Mouse (Mus musculus): ENCODE results near the gene Gramd1b. TPM values are rescaled to one million over a fixed set of nuclear protein-coding genes. Genes with fewer than 3 reads are reported as not detected.

The Gramd1b gene
- polyA plus RNA-seq, 1 experiment from 2014 or later: 2.7 TPM

- Histone ChIP-seq H3K4me3 (ENCODE audit: low read depth, low read length) (no peak overlapping the region), H3K9ac (no peak overlapping the region), H3K4me2 (no peak overlapping the region), H3K36me3 (ENCODE audit: insufficient read depth) (no peaks in the 10 kb centered on the region), H3K9me3 (ENCODE audit: low read depth, low read length) (no peaks in the 10 kb centered on the region), H3K27ac (ENCODE audit: low read depth) (no peak overlapping the region), H3K4me1 (ENCODE audit: insufficient read depth) (no peaks in the 10 kb centered on the region), H3K27me3 (ENCODE audit: insufficient read depth, low read length) (no peaks in the 10 kb centered on the region)
- TF ChIP-seq CTCF (IDR thresholded peaks at IDR 0.05; ENCODE audit: low read depth): no peak
- DNase-seq: no peak
- no peak for ATAC-seq (ENCODE audit: insufficient read depth)
- WGBS: 57% methylated on average over 6 of the region's 6 CpGs
Observed at GRCm38 (mm10) chr9:40263874-40264273, 267.3 kb downstream of the Gramd1b start.

GRCm38 (mm10) chr9:40252459-40252858 is 278.7 kb downstream of the Gramd1b start:
- Histone ChIP-seq H3K27me3 (ENCODE audit: insufficient read depth, low read length) (no peaks in the 10 kb centered on the region), H3K9ac (no peak overlapping the region), H3K4me3 (ENCODE audit: low read depth, low read length) (no peak overlapping the region), H3K27ac (ENCODE audit: low read depth) (no peak overlapping the region), H3K4me1 (ENCODE audit: insufficient read depth) (no peaks in the 10 kb centered on the region), H3K4me2 (no peak overlapping the region), H3K9me3 (ENCODE audit: low read depth, low read length) (0 out of 2 replicates have a peak, but pooled peaks cover 4% of the 10 kb centered on the region), H3K36me3 (ENCODE audit: insufficient read depth) (no peaks in the 10 kb centered on the region)
- WGBS: 46% methylated on average over 3 of the region's 3 CpGs
- ATAC-seq (ENCODE audit: insufficient read depth) (no peak), DNase-seq (peak; percentile 34)
- no peak for TF ChIP-seq CTCF (IDR thresholded peaks at IDR 0.05; ENCODE audit: low read depth)

- TF ChIP-seq CTCF (IDR thresholded peaks at IDR 0.05; ENCODE audit: low read depth): no peak
- no peak overlapping the region for H3K4me3 ChIP-seq (ENCODE audit: low read depth, low read length)
- 58% methylated on average over 1 of the region's 1 CpGs for WGBS
- H3K27ac ChIP-seq (ENCODE audit: low read depth): no peak overlapping the region
- H3K4me1 ChIP-seq (ENCODE audit: insufficient read depth): no peaks in the 10 kb centered on the region
- peak; percentile 18 for DNase-seq
- no peak overlapping the region for H3K9ac ChIP-seq
- no peaks in the 10 kb centered on the region for H3K36me3 ChIP-seq (ENCODE audit: insufficient read depth)
- 0 out of 2 replicates have a peak, but pooled peaks cover 4% of the 10 kb centered on the region for H3K9me3 ChIP-seq (ENCODE audit: low read depth, low read length)
- H3K27me3 ChIP-seq (ENCODE audit: insufficient read depth, low read length): no peaks in the 10 kb centered on the region
- H3K4me2 ChIP-seq: no peak overlapping the region
- no peak for ATAC-seq (ENCODE audit: insufficient read depth)
Observed at GRCm38 (mm10) chr9:40249106-40249505, 282.1 kb downstream of the Gramd1b start.

- Histone ChIP-seq H3K9me3 (ENCODE audit: low read depth, low read length) (0 out of 2 replicates have a peak, but pooled peaks cover 4% of the 10 kb centered on the region), H3K4me3 (ENCODE audit: low read depth, low read length) (no peak overlapping the region), H3K9ac (no peak overlapping the region), H3K4me1 (ENCODE audit: insufficient read depth) (no peaks in the 10 kb centered on the region), H3K36me3 (ENCODE audit: insufficient read depth) (no peaks in the 10 kb centered on the region), H3K4me2 (no peak overlapping the region), H3K27ac (ENCODE audit: low read depth) (no peak overlapping the region), H3K27me3 (ENCODE audit: insufficient read depth, low read length) (no peaks in the 10 kb centered on the region)
- WGBS: 72% methylated on average over 6 of the region's 6 CpGs
- ATAC-seq (ENCODE audit: insufficient read depth) (no peak), DNase-seq (no peak)
- TF ChIP-seq CTCF (IDR thresholded peaks at IDR 0.05; ENCODE audit: low read depth): no peak
Observed at GRCm38 (mm10) chr9:40246702-40247101, 284.5 kb downstream of the Gramd1b start.

- 79% methylated on average over 7 of the region's 7 CpGs for WGBS
- H3K4me2 ChIP-seq: no peak overlapping the region
- no peaks in the 10 kb centered on the region for H3K27me3 ChIP-seq (ENCODE audit: insufficient read depth, low read length)
- no peaks in the 10 kb centered on the region for H3K36me3 ChIP-seq (ENCODE audit: insufficient read depth)
- DNase-seq: no peak
- no peak overlapping the region for H3K27ac ChIP-seq (ENCODE audit: low read depth)
- no peak for ATAC-seq (ENCODE audit: insufficient read depth)
- TF ChIP-seq CTCF (IDR thresholded peaks at IDR 0.05; ENCODE audit: low read depth): no peak
- no peaks in the 10 kb centered on the region for H3K4me1 ChIP-seq (ENCODE audit: insufficient read depth)
- no peak overlapping the region for H3K4me3 ChIP-seq (ENCODE audit: low read depth, low read length)
- H3K9ac ChIP-seq: no peak overlapping the region
- H3K9me3 ChIP-seq (ENCODE audit: low read depth, low read length): 0 out of 2 replicates have a peak, but pooled peaks cover 4% of the 10 kb centered on the region
Observed at GRCm38 (mm10) chr9:40245974-40246665, 285.1 kb downstream of the Gramd1b start.

- H3K4me3 ChIP-seq (ENCODE audit: low read depth, low read length): no peak overlapping the region
- no peak for ATAC-seq (ENCODE audit: insufficient read depth)
- WGBS: 48% methylated on average over 9 of the region's 9 CpGs
- no peak overlapping the region for H3K27ac ChIP-seq (ENCODE audit: low read depth)
- H3K36me3 ChIP-seq (ENCODE audit: insufficient read depth): no peaks in the 10 kb centered on the region
- no peak for TF ChIP-seq CTCF (IDR thresholded peaks at IDR 0.05; ENCODE audit: low read depth)
- no peak for DNase-seq
- no peak overlapping the region for H3K9ac ChIP-seq
- 0 out of 2 replicates have a peak, but pooled peaks cover 2% of the 10 kb centered on the region for H3K27me3 ChIP-seq (ENCODE audit: insufficient read depth, low read length)
- H3K4me1 ChIP-seq (ENCODE audit: insufficient read depth): no peaks in the 10 kb centered on the region
- 0 out of 2 replicates have a peak, but pooled peaks cover 4% of the 10 kb centered on the region for H3K9me3 ChIP-seq (ENCODE audit: low read depth, low read length)
- no peak overlapping the region for H3K4me2 ChIP-seq
Observed at GRCm38 (mm10) chr9:40245466-40245865, 285.7 kb downstream of the Gramd1b start.

Other genes with a start within 250 kb of the Gramd1b start
- gene Gm21915, start 139.2 kb upstream of the Gramd1b start, polyA plus RNA-seq (2014; fragmentation: Nextera tagmentation; extraction: Ambion mirVana): not detected in 2 replicates
- gene Clmp, start 154.6 kb upstream of the Gramd1b start, polyA plus RNA-seq (2014; fragmentation: Nextera tagmentation; extraction: Ambion mirVana): 20.6 TPM in 2 replicates